Mouse (Mus musculus): ENCODE data around the gene Cox8b.

Cox8b gene

DNA sequence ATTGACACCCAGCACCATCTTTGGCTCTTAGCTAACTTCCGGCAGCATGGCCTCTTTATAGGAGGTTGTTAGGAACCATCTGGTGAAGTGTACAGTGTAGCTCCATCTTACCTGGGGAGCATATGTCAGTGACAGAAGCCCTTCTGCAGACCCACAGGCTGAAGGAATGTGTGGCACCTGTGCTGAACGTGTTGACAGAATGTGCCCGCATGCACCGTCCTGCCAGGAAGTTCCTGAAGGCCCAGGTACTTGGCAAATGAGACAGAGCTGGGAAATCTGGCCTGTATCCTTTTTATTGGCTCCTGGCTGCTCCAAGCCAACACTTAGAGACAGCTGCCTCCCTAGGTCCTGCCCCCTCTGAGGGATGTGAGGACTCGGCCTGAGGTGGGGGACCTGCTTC, 39.5 kb downstream of the Cox8b start:
- no peak for DNase-seq (ENCODE audit: low read depth, low spot score)
- Histone ChIP-seq H3K36me3 (ENCODE audit: control insufficient read depth, insufficient read depth, low read length, poor library complexity, severe bottlenecking) (peaks cover 12% of the 10 kb centered on the region), H3K27me3 (ENCODE audit: control insufficient read depth, insufficient read depth, low read length, poor library complexity, severe bottlenecking) (no peaks in the 10 kb centered on the region)

DNA sequence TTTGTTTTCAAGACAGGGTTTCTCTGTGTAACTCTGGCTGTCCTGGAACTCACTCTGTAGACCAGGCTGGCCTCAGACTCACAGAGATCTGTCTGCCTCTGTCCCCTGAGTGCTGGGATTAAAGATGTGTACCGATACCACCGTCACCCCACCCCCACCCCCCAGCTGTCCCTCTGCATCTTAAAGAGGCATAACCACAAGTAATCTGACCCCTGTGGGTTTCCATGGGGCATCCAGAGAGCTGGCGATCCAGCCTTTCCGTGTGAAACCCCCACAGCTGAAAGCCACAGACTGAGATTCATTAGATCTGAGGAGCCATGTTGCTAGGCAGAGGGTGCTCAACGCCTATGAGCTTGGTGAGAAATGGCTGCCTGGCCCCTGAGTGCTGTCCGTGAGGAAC, 40.2 kb downstream of the Cox8b start:
- DNase-seq (ENCODE audit: low read depth, low spot score): no peak
- no peaks in the 10 kb centered on the region for H3K27me3 ChIP-seq (ENCODE audit: control insufficient read depth, insufficient read depth, low read length, poor library complexity, severe bottlenecking)
- peaks cover 12% of the 10 kb centered on the region for H3K36me3 ChIP-seq (ENCODE audit: control insufficient read depth, insufficient read depth, low read length, poor library complexity, severe bottlenecking)

DNA sequence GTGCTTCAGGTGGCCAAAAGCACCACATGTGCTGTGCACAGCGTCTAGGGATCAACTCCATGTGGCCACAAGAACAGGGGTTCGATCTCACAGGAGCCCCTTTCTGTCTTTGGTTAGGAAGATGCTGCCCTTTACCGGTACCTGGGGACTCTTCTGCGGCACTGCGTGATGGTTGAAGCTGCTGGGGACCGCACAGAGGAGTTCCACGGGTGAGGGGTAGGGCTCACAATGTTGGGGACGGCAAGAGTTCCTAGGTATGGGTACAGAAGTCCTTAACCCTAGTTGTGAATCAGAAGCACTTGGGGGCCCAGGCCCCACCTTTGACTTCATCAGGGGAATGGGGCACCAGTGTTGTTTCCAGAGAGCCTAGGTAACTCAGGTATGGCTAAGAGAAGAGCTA, 41.5 kb downstream of the Cox8b start:
- no peak for DNase-seq (ENCODE audit: low read depth, low spot score)
- Histone ChIP-seq H3K36me3 (ENCODE audit: control insufficient read depth, insufficient read depth, low read length, poor library complexity, severe bottlenecking) (peaks cover 12% of the 10 kb centered on the region), H3K27me3 (ENCODE audit: control insufficient read depth, insufficient read depth, low read length, poor library complexity, severe bottlenecking) (no peaks in the 10 kb centered on the region)

DNA sequence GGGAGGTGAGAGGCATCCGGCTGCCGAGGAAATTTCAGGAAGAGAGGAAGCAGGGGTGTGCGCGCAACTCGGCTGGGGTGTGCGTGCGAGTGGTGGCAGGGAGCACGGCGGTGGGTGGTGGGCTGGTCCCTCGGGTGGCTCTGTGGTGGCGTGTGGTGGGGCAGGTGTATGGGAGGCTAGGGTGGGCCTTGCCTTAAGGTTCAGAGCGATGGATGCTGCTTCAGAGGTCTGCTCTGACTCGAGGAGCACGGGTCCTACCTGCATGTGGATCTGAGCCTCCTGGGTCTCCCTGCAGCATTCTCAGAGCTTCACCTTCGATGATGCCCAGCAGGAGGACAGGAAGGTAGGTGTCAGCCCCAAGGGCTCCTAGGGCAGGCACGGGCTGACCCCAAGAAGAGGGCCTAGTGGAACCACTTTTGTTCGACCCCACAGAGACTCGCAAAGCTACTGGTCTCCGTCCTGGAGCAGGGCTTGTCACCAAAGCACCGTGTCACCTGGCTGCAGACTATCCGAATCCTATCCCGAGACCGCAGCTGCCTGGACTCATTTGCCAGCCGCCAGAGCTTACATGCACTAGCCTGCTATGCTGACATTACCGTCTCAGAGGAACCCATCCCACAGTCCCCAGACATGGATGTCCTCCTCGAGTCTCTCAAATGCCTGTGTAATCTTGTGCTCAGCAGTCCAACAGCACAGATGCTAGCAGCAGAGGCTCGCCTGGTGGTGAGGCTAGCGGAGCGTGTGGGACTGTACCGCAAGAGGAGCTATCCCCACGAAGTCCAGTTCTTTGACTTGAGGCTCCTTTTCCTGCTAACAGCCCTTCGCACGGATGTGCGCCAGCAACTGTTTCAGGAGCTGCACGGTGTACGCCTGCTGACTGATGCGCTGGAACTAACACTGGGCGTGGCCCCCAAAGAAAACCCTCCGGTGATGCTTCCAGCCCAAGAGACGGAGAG, 42.4 kb downstream of the Cox8b start, which contains the start of gene Bet1l:
TSS of gene Bet1l (minus strand) at position 28 of the 956 bp plus-strand sequence.
- H3K27me3 ChIP-seq (ENCODE audit: control insufficient read depth, insufficient read depth, low read length, poor library complexity, severe bottlenecking): no peaks in the 10 kb centered on the region
- peaks cover 9% of the 10 kb centered on the region for H3K36me3 ChIP-seq (ENCODE audit: control insufficient read depth, insufficient read depth, low read length, poor library complexity, severe bottlenecking)
- DNase-seq (ENCODE audit: low read depth, low spot score): peak; percentile 17

DNA sequence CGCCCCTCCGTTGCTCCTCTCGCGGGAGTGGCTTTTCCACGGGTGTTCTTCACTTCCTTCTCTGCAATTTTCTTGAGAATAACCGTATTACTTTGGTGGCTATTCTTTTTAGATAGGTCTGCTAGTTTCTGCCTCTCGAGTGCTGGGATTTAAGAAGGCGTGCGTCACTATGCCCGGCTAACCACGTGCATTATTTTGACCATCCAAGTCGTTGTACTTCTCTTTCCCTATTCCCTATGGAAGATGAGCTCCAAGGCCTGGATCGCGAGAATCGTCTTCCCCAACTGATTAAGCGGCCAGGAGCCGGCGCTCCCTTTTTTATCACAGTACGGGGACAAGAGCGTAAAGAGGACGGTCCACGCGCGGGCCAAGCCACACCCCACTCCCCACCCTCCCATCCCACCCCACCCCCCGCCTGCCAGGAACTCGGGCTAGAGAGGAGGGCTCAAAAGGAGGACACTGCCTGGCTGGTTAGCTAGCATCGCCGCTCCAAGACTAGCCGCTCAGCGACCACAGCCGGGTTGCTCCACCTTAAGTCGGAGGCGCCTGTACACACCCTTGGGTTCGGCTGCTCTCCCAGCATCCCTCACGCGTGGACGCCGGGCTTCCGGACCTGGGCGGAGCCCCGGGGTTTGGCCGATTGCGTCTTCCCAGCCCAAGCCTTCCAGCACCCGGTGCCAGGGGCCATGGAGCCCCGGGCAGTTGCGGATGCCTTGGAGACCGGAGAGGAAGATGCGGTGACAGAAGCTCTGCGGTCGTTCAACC, 43.3 kb downstream of the Cox8b start, which contains the start of gene Ric8a:
TSS of gene Ric8a (plus strand) at position 173 of the 765 bp plus-strand sequence.
- DNase-seq (ENCODE audit: low read depth, low spot score): peak; percentile 79
- no peaks in the 10 kb centered on the region for H3K27me3 ChIP-seq (ENCODE audit: control insufficient read depth, insufficient read depth, low read length, poor library complexity, severe bottlenecking)
- peaks cover 9% of the 10 kb centered on the region for H3K36me3 ChIP-seq (ENCODE audit: control insufficient read depth, insufficient read depth, low read length, poor library complexity, severe bottlenecking)

DNA sequence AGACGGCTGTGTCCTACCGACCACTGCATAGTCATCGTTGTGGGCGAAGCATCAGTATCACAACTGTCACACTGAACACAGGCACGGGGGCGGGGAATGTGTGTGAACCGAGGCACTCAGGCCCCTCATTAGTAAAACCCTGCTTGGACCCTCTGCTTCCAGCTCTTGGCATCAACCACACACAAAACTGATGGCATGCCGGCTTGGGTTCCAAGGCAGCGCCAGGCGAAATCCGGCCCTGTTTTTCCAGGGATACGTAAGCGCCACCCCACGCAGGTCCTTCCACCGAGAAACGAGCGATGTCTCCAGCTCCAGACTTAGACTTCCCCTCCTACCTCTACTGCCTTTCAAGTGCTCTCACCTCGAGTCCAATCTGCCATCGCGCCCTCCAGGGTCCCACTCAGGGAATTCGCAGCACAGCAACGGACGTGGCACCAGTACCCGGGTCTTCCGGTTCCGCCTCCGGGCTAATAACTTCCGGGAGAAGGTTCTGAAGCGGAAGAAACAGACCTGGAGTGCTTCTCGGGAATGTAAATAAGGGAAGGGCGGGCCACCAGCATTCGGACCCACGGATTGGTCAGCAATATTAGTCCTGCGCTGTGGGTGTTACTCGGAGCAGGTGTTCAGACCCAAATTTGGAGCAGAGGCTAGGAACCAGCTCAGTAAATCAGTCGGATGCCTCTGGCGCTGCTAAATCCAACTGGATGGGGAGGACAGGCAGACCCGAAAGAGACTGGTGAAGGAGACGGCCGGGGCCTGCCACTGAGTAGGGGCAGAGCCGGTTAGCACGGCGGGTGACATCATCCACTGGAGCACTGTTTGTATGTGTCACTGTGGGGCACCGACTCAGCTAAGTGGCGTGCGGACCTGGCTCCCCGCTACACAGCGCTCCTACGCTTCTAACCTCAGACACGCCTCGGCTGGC, 44.1 kb downstream of the Cox8b start, which contains the start of gene Gm45785:
TSS of gene Gm45785 (minus strand) at position 472 of the 925 bp plus-strand sequence.
- peaks cover 7% of the 10 kb centered on the region for H3K36me3 ChIP-seq (ENCODE audit: control insufficient read depth, insufficient read depth, low read length, poor library complexity, severe bottlenecking)
- H3K27me3 ChIP-seq (ENCODE audit: control insufficient read depth, insufficient read depth, low read length, poor library complexity, severe bottlenecking): no peaks in the 10 kb centered on the region
- peak; percentile 80 for DNase-seq (ENCODE audit: low read depth, low spot score)

DNA sequence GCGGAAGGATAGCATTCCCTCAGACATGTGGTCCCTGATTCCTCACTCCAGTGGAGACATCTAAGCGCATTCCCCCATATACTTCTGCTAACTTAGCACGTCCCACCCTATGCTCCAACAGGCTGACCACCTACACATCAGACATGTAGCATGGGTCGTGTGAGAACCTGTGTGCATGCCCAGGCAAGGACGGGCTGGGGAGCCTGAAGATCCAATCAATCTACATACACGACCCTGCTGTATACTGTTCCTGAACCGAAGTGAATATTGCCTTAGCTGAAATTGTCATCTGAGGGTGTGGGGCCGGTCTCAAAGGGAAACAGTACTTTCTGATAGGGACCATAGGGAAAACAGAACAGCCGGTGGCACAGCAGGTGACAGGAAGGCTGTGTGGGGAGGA, 45.1 kb downstream of the Cox8b start:
- Histone ChIP-seq H3K36me3 (ENCODE audit: control insufficient read depth, insufficient read depth, low read length, poor library complexity, severe bottlenecking) (peaks cover 4% of the 10 kb centered on the region), H3K27me3 (ENCODE audit: control insufficient read depth, insufficient read depth, low read length, poor library complexity, severe bottlenecking) (no peaks in the 10 kb centered on the region)
- no peak for DNase-seq (ENCODE audit: low read depth, low spot score)

DNA sequence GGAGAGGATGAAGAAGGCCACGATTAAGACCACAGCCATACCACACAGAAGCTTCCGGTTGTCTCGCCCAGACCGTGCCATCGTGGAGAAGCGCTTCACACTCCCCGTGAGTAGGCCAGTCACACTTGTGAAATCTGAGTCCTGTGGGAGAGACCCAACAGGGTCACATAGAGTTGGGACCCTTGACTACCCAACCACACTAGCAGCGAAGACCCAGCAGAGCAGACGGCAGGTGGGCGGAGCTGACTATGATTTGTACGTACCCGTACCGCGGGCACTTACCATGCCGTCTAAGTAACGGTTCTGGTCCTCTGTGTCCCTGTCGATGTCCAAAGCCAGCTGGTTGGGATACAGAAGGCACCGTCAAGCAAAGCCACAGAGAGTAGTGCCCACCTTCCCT, 45.8 kb downstream of the Cox8b start:
- no peak for DNase-seq (ENCODE audit: low read depth, low spot score)
- no peaks in the 10 kb centered on the region for H3K27me3 ChIP-seq (ENCODE audit: control insufficient read depth, insufficient read depth, low read length, poor library complexity, severe bottlenecking)
- peaks cover 1% of the 10 kb centered on the region; the same call in 1 of the 2 replicates for H3K36me3 ChIP-seq (ENCODE audit: control insufficient read depth, insufficient read depth, low read length, poor library complexity, severe bottlenecking)

DNA sequence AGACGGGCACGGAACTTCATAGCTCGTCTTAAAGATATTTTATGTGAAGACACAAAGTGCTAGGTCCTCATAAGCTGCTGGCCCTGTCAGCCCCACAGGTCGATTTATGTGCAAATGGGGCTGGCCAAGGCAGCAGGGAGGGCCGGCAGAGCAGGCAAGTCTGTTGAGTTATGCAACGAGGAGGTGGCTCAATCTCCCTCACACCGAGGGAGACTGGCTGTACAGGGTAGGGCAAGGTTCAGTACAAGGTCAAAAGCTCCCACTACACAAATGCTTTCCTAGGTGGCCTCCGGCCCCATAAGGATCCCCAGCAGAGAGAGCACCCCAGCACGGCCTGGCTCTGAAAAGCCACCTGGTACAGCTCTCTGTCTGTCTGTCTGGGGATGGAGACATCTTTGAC, 46.9 kb downstream of the Cox8b start:
- no peak for DNase-seq (ENCODE audit: low read depth, low spot score)
- Histone ChIP-seq H3K36me3 (ENCODE audit: control insufficient read depth, insufficient read depth, low read length, poor library complexity, severe bottlenecking) (peaks cover 1% of the 10 kb centered on the region; the same call in 1 of the 2 replicates), H3K27me3 (ENCODE audit: control insufficient read depth, insufficient read depth, low read length, poor library complexity, severe bottlenecking) (no peaks in the 10 kb centered on the region)

DNA sequence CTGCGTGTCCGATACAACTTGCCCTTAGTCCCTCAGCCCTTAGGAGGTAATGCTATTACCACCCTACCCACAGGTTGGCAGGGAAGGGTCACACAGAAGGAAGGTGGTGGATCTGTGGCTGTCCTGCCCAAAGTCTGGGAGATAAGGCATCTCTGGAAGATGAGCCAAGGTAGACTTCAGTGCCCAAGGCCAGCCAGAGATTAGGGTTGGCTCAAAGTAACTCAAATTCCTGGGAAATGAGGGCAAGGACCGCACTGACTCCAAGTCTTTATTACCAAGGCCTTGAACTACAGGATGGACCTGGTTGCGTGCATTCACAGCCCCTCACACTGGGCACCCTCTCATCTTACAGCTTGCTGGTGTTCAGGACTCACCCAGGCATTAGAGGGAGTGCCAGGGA, 48.3 kb downstream of the Cox8b start:
- no peak for DNase-seq (ENCODE audit: low read depth, low spot score)
- Histone ChIP-seq H3K36me3 (ENCODE audit: control insufficient read depth, insufficient read depth, low read length, poor library complexity, severe bottlenecking) (peaks cover 1% of the 10 kb centered on the region; the same call in 1 of the 2 replicates), H3K27me3 (ENCODE audit: control insufficient read depth, insufficient read depth, low read length, poor library complexity, severe bottlenecking) (no peaks in the 10 kb centered on the region; the same call in 1 of the 2 replicates)
